10 mouse cellular contexts compared by ENCODE assay signal in the genomic region with DNA sequence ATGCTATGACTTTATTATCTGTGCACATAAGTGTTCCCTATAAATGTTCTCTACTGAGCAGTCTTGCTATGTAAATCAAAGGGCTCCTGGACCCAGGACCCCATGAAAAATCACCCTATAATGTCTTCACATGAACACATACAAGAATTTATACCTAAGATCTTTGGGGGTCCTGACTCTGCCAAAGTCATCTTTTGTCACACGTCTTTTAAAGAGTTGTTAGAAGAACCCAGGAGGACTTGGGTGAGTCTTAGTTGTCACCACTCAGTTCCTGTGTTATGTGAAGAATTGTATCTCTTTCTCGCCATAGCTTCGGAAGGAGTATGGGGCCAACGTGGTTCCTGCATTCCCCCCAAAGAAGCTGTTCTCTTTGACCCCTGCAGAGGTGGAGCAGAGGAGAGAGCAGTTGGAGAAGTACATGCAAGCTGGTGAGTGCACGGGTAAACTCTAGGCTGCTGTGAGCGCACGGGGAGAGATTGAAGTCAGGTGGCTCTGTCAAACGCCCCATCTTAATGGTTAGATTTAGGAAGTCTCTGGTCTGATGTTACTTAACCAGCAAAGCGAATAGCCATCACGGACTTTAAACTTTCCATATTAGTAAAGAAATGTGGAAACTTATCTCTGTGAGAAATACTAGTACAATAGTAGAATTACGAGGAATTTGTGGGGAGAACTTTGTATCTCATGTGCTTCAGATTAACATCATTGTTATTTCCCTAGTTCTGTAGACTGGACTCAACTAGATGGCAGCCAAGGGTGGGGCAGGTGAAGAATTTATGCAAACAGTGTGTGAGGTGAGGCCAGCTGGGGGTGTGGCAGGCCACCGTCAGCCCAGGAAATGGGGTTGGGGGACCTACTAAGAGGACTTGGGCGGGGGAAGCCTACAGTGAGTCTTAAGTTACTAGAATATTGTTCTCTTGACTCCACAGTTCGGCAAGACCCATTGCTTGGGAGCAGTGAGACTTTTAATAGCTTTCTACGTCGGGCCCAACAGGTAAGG. TPM values are rescaled to one million over a fixed set of nuclear protein-coding genes. Genes with fewer than 3 reads are reported as not detected.
DNase-seq lines count a peak whose midpoint lies in the region; ATAC-seq and TF ChIP-seq lines count a peak whose summit lies in the region.
"Had no signal": no experiment of that assay in that cellular context is flagged by ENCODE, and none has a peak within 500 bp of the region (broad histone marks: within the 10 kb centered on the region; RNA-seq: fewer than 3 reads in every experiment).

No protein-coding gene starts in this region.

- dilution Hi-C loops in CH12.LX (cut with MboI; ENCODE audit: extremely low pct_ligation_motif_present, extremely low pct_unique_long_range_greater_than_20kb, low sequenced_read_pairs), result no loop called here

- intact Hi-C loops in gastrocnemius, adult 2 months (cut with DNase I), result no loop called here

- no peaks in the 10 kb centered on the region for H3K9me3 ChIP-seq in CH12.LX (replicated peaks; ENCODE audit: low read length)
- H3K9me3 ChIP-seq in forebrain, embryonic 15.5 days, result no peaks in the 10 kb centered on the region
- no peaks in the 10 kb centered on the region for H3K9me3 ChIP-seq in liver, embryonic 15.5 days (replicated peaks)

- H3K9ac ChIP-seq in CH12.LX (ENCODE audit: insufficient read depth, low read depth), result peak overlapping the region; percentile 89
- H3K9ac ChIP-seq in forebrain, embryonic 15.5 days (replicated peaks), result peak overlapping the region; percentile 84; the same call in 1 of the 2 replicates
- H3K9ac ChIP-seq in liver, embryonic 15.5 days, result peak overlapping the region; percentile 85

- ATAC-seq in forebrain, embryonic 15.5 days (replicated peaks), result no peak
- no peak for ATAC-seq in liver, embryonic 15.5 days (ENCODE audit: insufficient read depth)

- peak overlapping the region; percentile 84; the same call in 1 of the 2 replicates for H3K4me2 ChIP-seq in CH12.LX (ENCODE audit: insufficient read depth, low read depth, poor library complexity, severe bottlenecking)
- peak overlapping the region; percentile 63 for H3K4me2 ChIP-seq in forebrain, embryonic 15.5 days (replicated peaks)
- peak overlapping the region; percentile 79 for H3K4me2 ChIP-seq in liver, embryonic 15.5 days

- H3K27ac ChIP-seq in gastrocnemius, adult 2 months, result no peak overlapping the region
- H3K27ac ChIP-seq in CH12.LX (ENCODE audit: insufficient read depth, low read depth), result no peak overlapping the region
- H3K27ac ChIP-seq in forebrain, embryonic 15.5 days (replicated peaks), result no peak overlapping the region
- 0 out of 2 replicates have a peak overlapping the region, but pooled peaks have one; percentile 91 for H3K27ac ChIP-seq in liver, embryonic 15.5 days (replicated peaks)

- peak overlapping the region; percentile 81 for H3K4me3 ChIP-seq in gastrocnemius, adult 2 months
- H3K4me3 ChIP-seq in CH12.LX (replicated peaks in 1 of 3; ENCODE audit: low read depth in 2 of 3, low read length in 2 of 3, poor library complexity in 1 of 3), result peak overlapping the region; percentile 83 to 96 (median 88)
- H3K4me3 ChIP-seq in forebrain, embryonic 15.5 days, result peak overlapping the region; percentile 76; the same call in 1 of the 2 replicates
- peak overlapping the region; percentile 84 for H3K4me3 ChIP-seq in liver, embryonic 15.5 days (replicated peaks)

- no peak for DNase-seq in gastrocnemius, adult 2 months
- DNase-seq in gastrocnemius, postnatal 4 days (ENCODE audit: low spot score in 2 of 2), result no peak
- no peak for DNase-seq in CH12.LX (ENCODE audit: extremely low read depth)
- no peak for DNase-seq in layer of hippocampus, adult 9-10 months (ENCODE audit: low spot score)
- no peak for DNase-seq in adrenal gland, adult 8-10 months
- no peak for DNase-seq in embryo, embryonic 10.5 days (ENCODE audit: low spot score)
- DNase-seq: gastrocnemius, postnatal 25 days; lung, adult 18-20 months had no signal

- H3K27me3 ChIP-seq in CH12.LX (replicated peaks), result no peaks in the 10 kb centered on the region
- H3K27me3 ChIP-seq in forebrain, embryonic 15.5 days, result no peaks in the 10 kb centered on the region
- no peaks in the 10 kb centered on the region for H3K27me3 ChIP-seq in liver, embryonic 15.5 days

- no peak for TF ChIP-seq CTCF in gastrocnemius, adult 2 months (IDR thresholded peaks at IDR 0.05)
- no peak for TF ChIP-seq CTCF in CH12.LX (conservative IDR thresholded peaks at IDR 0.05 in 1 of 2, IDR thresholded peaks at IDR 0.05 in 1 of 2; ENCODE audit: low read depth in 2 of 2, low read length in 2 of 2)

- TF ChIP-seq EP300 in CH12.LX (IDR thresholded peaks at IDR 0.05; ENCODE audit: low read length), result no peak

- peaks cover 27% of the 10 kb centered on the region for H3K79me2 ChIP-seq in CH12.LX (replicated peaks; ENCODE audit: control insufficient read depth, extremely low read depth, insufficient read depth, poor library complexity, severe bottlenecking)

- no peak for TF ChIP-seq RAD21 in CH12.LX (IDR thresholded peaks at IDR 0.05; ENCODE audit: low read depth, low read length)

- H3K36me3 ChIP-seq in CH12.LX (replicated peaks in 1 of 2; ENCODE audit: control insufficient read depth in 1 of 2, insufficient read depth in 1 of 2, low read length in 1 of 2), result peaks cover 62 to 72% of the 10 kb centered on the region in 2 experiments
- H3K36me3 ChIP-seq in forebrain, embryonic 15.5 days, result peaks cover 72% of the 10 kb centered on the region
- peaks cover 71% of the 10 kb centered on the region for H3K36me3 ChIP-seq in liver, embryonic 15.5 days (replicated peaks)

- WGBS in forebrain, embryonic 15.5 days, result 93% methylated on average over 16 of the region's 16 CpGs
- 83% methylated on average over 16 of the region's 16 CpGs for WGBS in liver, embryonic 15.5 days (ENCODE audit: insufficient replicate concordance)

- peaks cover 2 to 30% of the 10 kb centered on the region in 2 experiments; a peak in 3 of 4 replicates for H3K4me1 ChIP-seq in CH12.LX (ENCODE audit: control insufficient read depth in 1 of 2, insufficient read depth in 2 of 2)
- H3K4me1 ChIP-seq in forebrain, embryonic 15.5 days, result peaks cover 24% of the 10 kb centered on the region
- H3K4me1 ChIP-seq in liver, embryonic 15.5 days (replicated peaks), result peaks cover 30% of the 10 kb centered on the region

- no peak for TF ChIP-seq POLR2A in CH12.LX (IDR thresholded peaks at IDR 0.05; ENCODE audit: low read depth, low read length)

- in situ Hi-C loops in CH12.LX (cut with MboI; ENCODE audit: low pct_ligation_motif_present, low pct_unique_long_range_greater_than_20kb, low sequenced_read_pairs), result no loop called here

TF ChIP-seq in CH12.LX, 34 proteins besides CTCF, POLR2A, EP300 and RAD21 (continues in another document):
- no peak for TF ChIP-seq ZMIZ1 (IDR thresholded peaks at IDR 0.05; ENCODE audit: low read depth, low read length)
- no peak for TF ChIP-seq UBTF (IDR thresholded peaks at IDR 0.05; ENCODE audit: low read depth, low read length)
- TF ChIP-seq MEF2A (IDR thresholded peaks at IDR 0.05; ENCODE audit: borderline replicate concordance, low read depth, low read length), result no peak
- TF ChIP-seq BHLHE40 (IDR thresholded peaks at IDR 0.05; ENCODE audit: low read depth, low read length), result no peak

RNA-seq across cellular contexts. Expression of a gene that starts 1.6 kb away (rescaled TPM):
- 10 to 100 TPM; 39.5 to 53.9 TPM for total RNA-seq in gastrocnemius, adult 2 months (2021)
- 10 to 100 TPM; 33.1 to 42.9 TPM for total RNA-seq in gastrocnemius, postnatal 4 days (2021)
- total RNA-seq in CH12.LX (2012; rRNA removed) (56.8 and 75.0 TPM in 2 replicates), CH12.LX (2014; rRNA removed) (26.8 and 29.0 TPM in 2 replicates)
- polyA plus RNA-seq in CH12.LX (2012; ENCODE audit: insufficient read length, low read depth), result 99.5 and 106 TPM in 2 replicates
- 78.8 and 87.0 TPM in 2 replicates for polyA plus RNA-seq in forebrain, embryonic 15.5 days (2015; fragmentation: Nextera tagmentation; extraction: Ambion mirVana)
- 41.2 and 47.3 TPM in 2 replicates for polyA plus RNA-seq in liver, embryonic 15.5 days (2015; fragmentation: Nextera tagmentation; extraction: Ambion mirVana)
- 10 to 100 TPM; 34.5 to 44.5 (median 38.9) TPM for total RNA-seq in adrenal gland, adult 8-10 months (2022)

RNA-seq across cellular contexts. Expression of a gene that starts 1.8 kb away (rescaled TPM):
- 10 to 100 TPM; 31.1 to 33.2 TPM for total RNA-seq in gastrocnemius, adult 2 months (2021)
- total RNA-seq in gastrocnemius, postnatal 4 days (2021), result 10 to 100 TPM; 80.8 to 83.2 TPM
- 61.5 and 73.9 TPM in 2 replicates for total RNA-seq in CH12.LX (2012; rRNA removed)
- 52.6 and 56.7 TPM in 2 replicates for total RNA-seq in CH12.LX (2014; rRNA removed)
- polyA plus RNA-seq in CH12.LX (2012; ENCODE audit: insufficient read length, low read depth), result 59.2 and 63.9 TPM in 2 replicates
- polyA plus RNA-seq in forebrain, embryonic 15.5 days (2015; fragmentation: Nextera tagmentation; extraction: Ambion mirVana), result 138 and 143 TPM in 2 replicates
- 40.2 and 41.6 TPM in 2 replicates for polyA plus RNA-seq in liver, embryonic 15.5 days (2015; fragmentation: Nextera tagmentation; extraction: Ambion mirVana)
- total RNA-seq in adrenal gland, adult 8-10 months (2022), result 100 to 1,000 TPM; 109 to 135 (median 126) TPM

RNA-seq across cellular contexts. Expression of a gene that starts 7.3 kb away (rescaled TPM):
- 1 to 10 TPM; 6.2 to 7.1 TPM for total RNA-seq in gastrocnemius, adult 2 months (2021)
- total RNA-seq in gastrocnemius, postnatal 4 days (2021), result 10 to 100 TPM; 12.2 to 13.0 TPM
- total RNA-seq in CH12.LX (2012; rRNA removed), result 6.9 and 7.4 TPM in 2 replicates
- 2.4 and 3.6 TPM in 2 replicates for total RNA-seq in CH12.LX (2014; rRNA removed)
- polyA plus RNA-seq in CH12.LX (2012; ENCODE audit: insufficient read length, low read depth), result 10.2 and 12.8 TPM in 2 replicates
- polyA plus RNA-seq in forebrain, embryonic 15.5 days (2015; fragmentation: Nextera tagmentation; extraction: Ambion mirVana), result 16.3 and 17.7 TPM in 2 replicates
- polyA plus RNA-seq in liver, embryonic 15.5 days (2015; fragmentation: Nextera tagmentation; extraction: Ambion mirVana), result 2.6 and 3.1 TPM in 2 replicates
- total RNA-seq in adrenal gland, adult 8-10 months (2022), result 10 to 100 TPM; 23.8 to 41.1 (median 37.2) TPM

RNA-seq across cellular contexts. Expression of a gene that starts 14.8 kb away (rescaled TPM):
- 10 to 100 TPM; 22.9 to 26.5 TPM for total RNA-seq in gastrocnemius, adult 2 months (2021)
- 10 to 100 TPM; 39.7 to 47.0 TPM for total RNA-seq in gastrocnemius, postnatal 4 days (2021)
- 49.4 and 51.2 TPM in 2 replicates for total RNA-seq in CH12.LX (2012; rRNA removed)
- 19.4 and 22.8 TPM in 2 replicates for total RNA-seq in CH12.LX (2014; rRNA removed)
- 96.9 and 99.5 TPM in 2 replicates for polyA plus RNA-seq in CH12.LX (2012; ENCODE audit: insufficient read length, low read depth)
- polyA plus RNA-seq in forebrain, embryonic 15.5 days (2015; fragmentation: Nextera tagmentation; extraction: Ambion mirVana), result 69.5 and 75.4 TPM in 2 replicates
- 28.8 and 31.5 TPM in 2 replicates for polyA plus RNA-seq in liver, embryonic 15.5 days (2015; fragmentation: Nextera tagmentation; extraction: Ambion mirVana)
- 10 to 100 TPM; 65.5 to 98.8 (median 71.9) TPM for total RNA-seq in adrenal gland, adult 8-10 months (2022)

RNA-seq across cellular contexts. Expression of a gene that starts 15.1 kb away (rescaled TPM):
- total RNA-seq in gastrocnemius, adult 2 months (2021), result under 1 TPM; 0.53 to 0.74 TPM
- total RNA-seq in gastrocnemius, postnatal 4 days (2021), result 1 to 10 TPM; 1.6 to 4.6 TPM
- total RNA-seq in CH12.LX (2012; rRNA removed), result 1.4 and 2.7 TPM in 2 replicates
- 1.2 and 2.1 TPM in 2 replicates for total RNA-seq in CH12.LX (2014; rRNA removed)
- 0.57 and 3.0 TPM in 2 replicates for polyA plus RNA-seq in CH12.LX (2012; ENCODE audit: insufficient read length, low read depth)
- polyA plus RNA-seq in forebrain, embryonic 15.5 days (2015; fragmentation: Nextera tagmentation; extraction: Ambion mirVana), result 1.2 and 1.8 TPM in 2 replicates
- polyA plus RNA-seq in liver, embryonic 15.5 days (2015; fragmentation: Nextera tagmentation; extraction: Ambion mirVana), result 0.33 and 0.74 TPM in 2 replicates
- total RNA-seq in adrenal gland, adult 8-10 months (2022), result 1 to 10 TPM in 3 of 4 experiments, under 1 TPM in 1; 0.41 to 3.9 (median 2.9) TPM
